Mouse (Mus musculus): ENCODE data around the gene Chka.

Chka gene

DNA sequence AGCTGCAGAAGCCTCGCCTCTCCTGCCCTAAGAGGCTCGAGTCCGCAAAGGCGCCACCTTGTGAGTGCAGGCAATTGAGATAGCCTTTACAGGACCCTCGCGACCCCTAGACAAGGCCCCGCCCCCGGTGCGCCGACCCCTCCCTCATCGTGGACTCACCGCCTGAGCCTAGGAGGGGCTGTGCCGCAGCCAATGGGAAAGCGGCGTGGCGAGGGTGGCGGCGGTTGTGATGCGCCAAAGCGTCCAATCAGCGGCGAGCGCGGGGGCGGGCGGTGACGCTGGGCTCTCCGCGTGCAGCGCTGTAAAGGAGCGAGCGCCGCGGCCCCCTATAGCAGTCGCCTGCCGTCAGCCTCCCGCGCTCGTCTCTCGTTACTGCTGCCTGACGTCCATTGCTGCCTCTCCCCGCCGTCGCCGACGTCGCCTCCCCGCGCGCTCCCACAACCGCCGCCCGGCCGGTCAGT is at the start of gene Chka:
Chka (plus strand) TSS at position 272 of the 461 bp plus-strand sequence.
- in situ Hi-C loops (cut with MboI, MseI): no loop called here

DNA sequence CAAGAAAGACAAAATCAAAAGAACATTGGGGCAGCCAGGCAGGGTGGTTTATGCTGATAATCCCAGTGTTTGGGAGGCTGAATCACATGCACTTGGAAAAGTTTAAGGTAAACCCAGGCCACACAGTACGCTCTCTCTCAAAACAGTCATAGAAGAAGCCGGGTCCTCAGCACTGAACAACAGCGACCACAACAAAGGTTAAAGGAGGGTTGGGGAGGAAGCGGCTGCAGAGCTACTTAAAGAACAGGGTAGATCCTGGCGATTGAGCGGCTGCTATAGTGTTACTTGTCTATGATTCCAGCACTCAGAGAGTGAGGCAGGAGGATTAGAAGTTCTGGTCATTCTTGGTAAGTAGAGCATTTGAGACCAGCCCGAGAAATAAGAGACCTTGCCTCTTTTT is 46.0 kb upstream of the Chka start:
- in situ Hi-C loops (cut with MboI, MseI): no loop called here

DNA sequence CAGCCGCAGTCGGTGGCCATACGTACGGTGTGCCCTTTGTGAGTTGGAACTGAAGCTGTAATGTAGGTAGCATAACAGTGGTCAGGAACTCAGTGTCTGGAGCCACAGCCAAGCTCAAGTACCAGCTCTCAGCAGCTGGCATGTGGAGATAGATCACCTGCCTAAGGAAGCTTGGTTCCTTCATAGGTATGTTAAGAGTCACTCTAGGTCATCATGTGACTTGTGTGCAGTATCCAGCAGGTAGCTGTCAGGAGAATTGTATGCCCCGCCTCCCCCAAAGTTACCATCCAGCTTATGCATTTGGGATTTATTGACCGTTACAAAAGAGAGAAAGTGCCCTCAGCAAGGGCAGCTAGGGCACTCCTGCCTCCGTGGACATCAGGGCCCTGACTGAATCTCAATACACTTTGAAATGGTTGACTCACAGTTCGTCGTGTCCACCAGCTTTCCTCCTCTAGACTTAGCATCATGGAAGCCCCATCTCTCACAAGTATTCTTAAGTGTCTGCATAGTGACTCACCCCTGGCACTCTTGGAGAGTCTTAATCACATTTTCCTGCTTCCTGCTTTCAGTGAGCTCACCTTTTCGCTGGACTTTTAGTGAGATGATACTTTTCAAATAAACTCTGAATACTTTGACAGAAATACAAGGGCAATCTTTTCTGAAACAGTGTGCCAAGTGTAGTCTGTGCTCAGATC is 40.9 kb upstream of the Chka start:
- in situ Hi-C loops (cut with MboI, MseI): no loop called here

DNA sequence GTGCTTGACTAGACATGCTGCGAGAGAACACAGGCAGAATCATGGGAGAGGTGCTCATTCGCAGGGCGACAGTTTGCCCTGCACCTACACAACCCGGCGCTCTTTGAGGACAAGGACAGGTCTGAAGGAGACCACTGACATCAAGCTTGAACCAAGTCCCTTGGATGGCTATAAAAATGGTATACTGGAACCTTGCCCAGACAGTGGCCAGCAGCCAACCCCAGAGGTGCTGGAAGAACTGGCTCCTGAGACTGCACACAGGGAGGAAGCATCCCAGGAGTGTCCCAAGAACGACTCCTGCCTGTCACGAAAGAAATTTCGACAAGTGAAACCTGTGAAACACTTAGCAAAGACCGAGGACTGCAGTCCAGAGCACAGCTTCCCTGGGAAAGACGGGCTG is 37.1 kb upstream of the Chka start:
- in situ Hi-C loops (cut with MboI, MseI): no loop called here

DNA sequence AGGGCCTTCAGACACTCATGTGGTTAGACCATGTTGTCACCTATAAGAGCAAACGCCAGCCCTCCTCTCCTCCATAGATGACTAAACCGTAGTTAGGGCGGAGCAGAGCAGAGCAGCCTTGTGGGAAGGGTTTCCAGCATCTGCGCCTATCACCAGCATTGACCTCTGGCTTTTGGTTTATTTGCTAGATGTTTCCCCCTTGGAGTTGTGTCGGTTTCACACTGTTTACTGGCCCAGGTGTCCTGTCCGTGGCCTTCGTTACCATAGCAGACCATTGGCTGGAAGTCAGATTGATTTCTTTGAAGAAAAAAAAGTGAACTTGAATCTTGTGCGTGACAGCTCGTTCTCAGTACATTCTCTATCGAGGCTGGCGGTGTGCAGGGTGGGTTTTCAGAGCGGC is 35.7 kb upstream of the Chka start:
- in situ Hi-C loops (cut with MboI, MseI): no loop called here

DNA sequence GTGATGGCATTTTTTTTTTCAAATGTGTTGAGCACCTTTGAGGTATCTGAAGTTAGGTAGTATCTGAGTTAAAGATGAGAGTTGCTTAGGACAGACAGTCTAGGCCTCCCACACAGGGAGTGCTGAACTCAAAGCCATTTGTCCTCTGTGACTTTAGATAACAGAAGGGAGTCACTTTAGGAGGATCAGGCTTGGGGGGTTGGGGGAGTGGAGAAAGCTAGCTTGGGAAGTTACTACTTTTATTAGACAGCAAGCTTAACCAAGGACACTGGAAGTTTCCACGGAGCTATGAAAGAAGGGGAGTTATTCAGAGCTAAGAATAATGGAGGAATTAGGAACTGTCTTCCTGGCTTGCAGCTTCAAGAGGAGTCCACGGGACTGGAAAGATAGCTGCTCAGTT is 32.5 kb upstream of the Chka start:
- in situ Hi-C loops (cut with MboI, MseI): no loop called here

DNA sequence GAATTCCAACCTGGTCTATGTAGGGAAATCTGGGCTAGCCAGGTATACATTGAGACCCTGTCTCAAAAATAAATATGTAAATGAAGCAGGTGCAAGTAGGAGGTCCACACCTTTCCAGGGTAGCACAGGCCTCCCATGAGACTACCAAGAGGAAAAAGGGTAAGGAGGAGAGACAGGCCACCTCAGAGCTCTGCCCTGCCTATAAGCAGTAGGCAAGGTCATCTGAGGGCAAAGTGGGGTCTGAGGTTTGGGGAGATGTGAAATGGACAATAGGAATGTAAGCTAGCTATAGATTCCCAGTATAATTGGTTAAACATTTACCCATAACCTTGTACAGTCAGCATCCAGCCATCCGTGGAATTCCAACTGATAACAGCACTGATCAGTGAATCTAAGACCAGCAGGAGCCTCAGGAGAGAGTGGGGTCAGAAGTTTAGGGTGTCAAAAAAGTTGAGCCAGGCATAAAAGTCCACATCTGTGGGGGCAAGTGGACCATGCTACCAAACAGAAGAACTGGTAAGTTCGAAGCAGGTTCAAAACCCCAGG is 31.6 kb upstream of the Chka start:
- in situ Hi-C loops (cut with MboI, MseI): no loop called here

DNA sequence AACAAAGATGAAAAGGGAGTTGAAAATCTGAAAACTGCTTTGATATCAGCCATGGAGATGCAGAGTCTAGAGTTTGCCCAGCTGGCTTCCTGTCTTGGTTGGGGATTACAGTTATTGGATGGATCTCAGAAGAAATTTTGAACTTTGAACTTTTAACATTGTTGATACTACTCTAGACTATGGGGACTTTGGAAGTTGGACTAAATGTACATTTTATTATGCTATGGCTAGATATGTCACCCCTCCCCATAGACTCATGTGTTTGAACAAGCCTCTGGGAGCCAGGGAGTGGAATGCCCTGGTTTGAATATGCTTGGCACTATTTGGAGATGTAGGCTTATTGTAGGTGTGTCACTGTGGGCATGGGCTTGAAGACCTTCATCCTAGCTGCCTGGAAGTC is 26.5 kb upstream of the Chka start:
- in situ Hi-C loops (cut with MboI, MseI): no loop called here

DNA sequence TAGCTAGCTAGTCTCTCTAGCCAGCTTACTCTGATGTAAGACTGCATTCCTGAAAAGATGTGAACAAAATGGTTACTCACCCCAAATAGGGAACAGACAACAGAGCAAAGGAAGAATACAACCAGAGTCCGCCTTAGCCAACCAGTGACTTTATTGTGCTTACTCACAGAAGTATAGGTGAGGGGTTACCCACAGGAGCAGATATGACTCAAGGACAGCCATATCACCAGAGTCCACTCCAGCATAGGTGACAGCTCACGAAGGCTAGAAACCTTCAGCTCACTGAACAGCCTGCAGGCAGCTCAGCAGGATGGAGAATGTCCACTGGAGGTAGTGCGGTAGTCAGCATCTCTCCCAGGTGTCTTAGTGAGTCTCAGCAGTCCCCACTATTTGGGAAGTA is 21.7 kb upstream of the Chka start:
- in situ Hi-C loops (cut with MboI, MseI): loop anchor here (10.0 kb wide), 1 partner anchor 175 kb away; no protein-coding TSS in a partner anchor

DNA sequence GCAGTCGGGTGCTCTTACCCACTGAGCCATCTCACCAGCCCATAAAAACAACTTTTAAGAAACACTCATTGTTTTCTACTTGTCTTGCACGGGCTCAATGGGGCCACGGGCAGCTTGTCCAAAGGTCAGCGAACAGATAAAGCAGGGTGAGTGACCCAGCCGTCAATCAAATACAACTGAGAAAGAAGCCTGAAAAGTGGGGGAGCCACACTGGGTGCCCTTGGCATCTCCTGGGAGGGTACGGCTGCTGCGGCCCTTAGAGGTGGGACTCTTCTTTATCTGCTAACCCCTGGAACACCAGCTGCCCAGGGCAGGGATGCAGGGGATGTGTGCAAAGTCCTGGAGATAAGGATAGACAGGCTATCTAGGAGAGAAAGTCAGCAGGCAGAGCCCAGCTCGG is 19.9 kb upstream of the Chka start:
- in situ Hi-C loops (cut with MboI, MseI): loop anchor here (10.0 kb wide), 1 partner anchor 177 kb away; no protein-coding TSS in a partner anchor

DNA sequence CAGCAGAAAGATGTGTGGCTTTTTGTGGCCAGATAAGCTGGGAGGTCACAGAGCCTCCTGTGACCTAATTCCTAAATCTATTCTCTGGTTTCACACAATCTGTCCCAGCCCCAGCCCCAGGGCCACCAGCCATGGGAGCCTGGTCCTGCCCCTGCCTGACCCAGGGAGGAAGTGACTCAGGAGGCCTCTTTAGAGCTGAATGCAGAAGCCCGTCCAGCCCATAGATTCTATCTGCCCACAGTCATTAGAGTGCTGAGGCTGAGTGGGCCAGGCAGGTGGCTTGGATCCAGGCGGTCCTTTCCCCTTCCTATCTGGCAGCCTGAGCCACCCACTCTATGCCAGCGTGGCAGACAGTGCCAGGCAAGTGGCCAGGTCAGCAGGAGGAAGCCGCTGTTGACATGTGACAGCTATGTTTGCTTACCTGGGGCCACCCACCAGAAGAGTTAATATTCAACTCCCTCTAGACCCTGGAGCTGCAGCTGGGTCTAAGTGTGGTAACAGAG is 18.7 kb upstream of the Chka start:
- in situ Hi-C loops (cut with MboI, MseI): loop anchor here (10.0 kb wide), 1 partner anchor 178 kb away; no protein-coding TSS in a partner anchor

DNA sequence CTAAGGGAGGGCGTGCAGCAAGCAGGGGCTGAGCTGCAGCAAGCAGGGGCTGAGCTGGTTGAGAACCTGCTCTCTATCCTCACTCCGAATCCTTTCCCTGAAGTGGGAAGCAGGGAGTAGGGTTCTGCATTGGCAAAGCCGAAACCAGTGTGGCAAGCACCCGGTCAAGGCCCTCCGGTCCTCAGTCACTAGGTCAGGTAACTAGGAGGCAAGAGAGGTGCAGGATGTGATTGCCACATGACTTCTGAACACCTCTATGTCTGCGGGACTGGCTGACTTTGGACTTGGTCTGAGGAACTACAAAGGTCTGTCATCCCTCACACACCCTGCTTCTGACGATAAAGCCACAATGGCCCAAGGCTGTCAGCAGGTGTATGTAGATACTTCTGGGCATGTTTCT is 17.3 kb upstream of the Chka start:
- in situ Hi-C loops (cut with MboI, MseI): loop anchor here (10.0 kb wide), 1 partner anchor 180 kb away; no protein-coding TSS in a partner anchor

DNA sequence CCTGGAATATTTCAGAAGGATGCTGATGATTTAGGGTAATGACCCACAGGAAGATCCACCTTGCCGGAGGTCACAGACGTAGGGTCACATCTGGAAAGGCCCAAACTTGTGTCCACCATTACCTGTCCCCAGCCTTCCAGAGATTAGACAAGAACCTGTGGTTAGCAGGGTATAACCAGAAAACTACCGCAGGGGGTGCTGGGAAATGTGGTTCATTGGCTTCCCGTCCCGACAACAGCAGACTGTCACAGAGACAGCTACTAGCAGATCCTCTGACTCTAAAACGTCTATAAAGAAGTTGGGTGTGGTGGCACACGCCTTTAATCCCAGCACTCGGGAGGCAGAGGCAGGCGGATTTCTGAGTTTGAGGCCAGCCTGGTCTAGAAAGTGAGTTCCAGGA is 14.8 kb upstream of the Chka start:
- in situ Hi-C loops (cut with MboI, MseI): loop anchor here (10.0 kb wide), 1 partner anchor 182 kb away; no protein-coding TSS in a partner anchor

DNA sequence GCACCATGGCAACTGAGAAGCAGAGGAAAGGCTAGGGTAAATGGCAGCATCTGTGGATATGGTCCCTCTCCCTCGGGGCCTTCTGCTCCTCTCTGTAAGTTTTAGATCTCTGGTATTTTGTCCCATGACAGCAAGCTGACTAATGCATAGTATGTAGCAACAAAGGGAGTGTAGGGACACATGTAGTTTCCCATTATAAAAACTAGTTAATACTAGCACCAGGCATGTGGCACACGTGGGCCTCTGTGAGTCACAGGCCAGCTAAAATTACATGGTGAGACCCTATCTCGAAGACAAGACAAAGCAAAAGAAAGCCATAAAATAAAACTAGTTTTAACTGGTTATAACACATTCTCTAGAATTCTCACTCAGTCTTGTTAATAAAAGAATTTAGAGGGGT is 12.6 kb upstream of the Chka start:
- in situ Hi-C loops (cut with MboI, MseI): loop anchor here (10.0 kb wide), 1 partner anchor 184 kb away; no protein-coding TSS in a partner anchor

DNA sequence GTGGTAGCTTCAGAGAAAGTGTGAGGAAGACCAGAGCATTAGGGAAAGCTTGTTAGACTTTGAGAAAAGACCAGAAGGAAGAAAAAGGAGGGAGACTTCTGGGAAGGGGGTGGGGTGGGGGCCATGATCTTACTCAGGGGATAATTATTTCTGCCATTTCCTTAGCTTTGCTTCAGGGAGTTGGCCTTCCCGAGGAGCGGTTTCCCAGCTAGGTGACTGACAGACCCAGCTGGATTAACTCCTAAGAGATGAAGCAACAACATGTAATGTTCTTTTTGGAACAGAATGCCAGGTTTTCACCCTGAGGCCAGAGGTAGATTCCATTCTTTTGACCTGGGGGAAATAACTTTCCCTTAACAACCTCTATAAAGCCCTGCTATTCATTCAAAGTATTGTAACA is 11.9 kb upstream of the Chka start:
- in situ Hi-C loops (cut with MboI, MseI): loop anchor here (10.0 kb wide), 1 partner anchor 185 kb away; no protein-coding TSS in a partner anchor

DNA sequence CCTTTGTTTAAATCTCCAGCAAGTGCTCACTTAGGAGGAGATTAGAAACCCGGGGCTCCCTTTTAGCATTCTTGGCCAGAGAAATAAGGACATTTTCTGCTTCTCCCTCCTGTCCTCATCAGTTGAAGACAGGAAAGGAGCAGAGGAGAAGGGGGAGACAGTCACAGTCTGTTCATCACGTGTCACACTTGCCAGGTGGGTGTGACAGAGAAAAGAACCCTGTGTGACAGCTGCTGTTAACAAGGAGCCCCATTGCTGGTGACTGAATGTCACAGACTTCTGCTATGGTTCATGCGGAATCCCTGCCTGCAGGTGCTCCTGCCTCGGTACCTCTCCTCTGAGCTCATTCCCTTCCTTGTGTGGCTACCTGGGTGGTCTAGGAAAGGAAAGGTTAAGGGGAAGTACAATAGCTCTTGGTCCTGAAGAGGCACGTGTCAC is 11.3 kb upstream of the Chka start:
- in situ Hi-C loops (cut with MboI, MseI): no loop called here

DNA sequence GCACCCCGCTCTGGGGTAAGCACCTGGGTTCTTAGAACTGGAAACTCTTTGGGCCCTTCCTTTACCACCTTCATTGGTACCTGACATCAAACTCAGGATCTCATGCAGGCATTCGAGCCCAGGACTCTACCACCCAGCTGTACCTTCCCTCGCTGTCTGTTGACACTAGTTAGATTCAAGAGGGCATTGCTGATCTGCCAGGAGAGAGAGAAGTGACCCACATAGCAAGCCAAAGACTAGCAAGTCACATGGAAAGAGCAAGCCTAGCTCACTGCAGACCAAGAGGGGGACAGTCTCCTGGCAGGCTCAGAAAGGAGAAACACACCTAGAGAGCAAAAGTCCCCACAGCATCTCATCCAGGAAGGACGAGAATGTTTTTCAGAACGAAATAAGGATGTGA is 10.9 kb upstream of the Chka start:
- in situ Hi-C loops (cut with MboI, MseI): no loop called here

DNA sequence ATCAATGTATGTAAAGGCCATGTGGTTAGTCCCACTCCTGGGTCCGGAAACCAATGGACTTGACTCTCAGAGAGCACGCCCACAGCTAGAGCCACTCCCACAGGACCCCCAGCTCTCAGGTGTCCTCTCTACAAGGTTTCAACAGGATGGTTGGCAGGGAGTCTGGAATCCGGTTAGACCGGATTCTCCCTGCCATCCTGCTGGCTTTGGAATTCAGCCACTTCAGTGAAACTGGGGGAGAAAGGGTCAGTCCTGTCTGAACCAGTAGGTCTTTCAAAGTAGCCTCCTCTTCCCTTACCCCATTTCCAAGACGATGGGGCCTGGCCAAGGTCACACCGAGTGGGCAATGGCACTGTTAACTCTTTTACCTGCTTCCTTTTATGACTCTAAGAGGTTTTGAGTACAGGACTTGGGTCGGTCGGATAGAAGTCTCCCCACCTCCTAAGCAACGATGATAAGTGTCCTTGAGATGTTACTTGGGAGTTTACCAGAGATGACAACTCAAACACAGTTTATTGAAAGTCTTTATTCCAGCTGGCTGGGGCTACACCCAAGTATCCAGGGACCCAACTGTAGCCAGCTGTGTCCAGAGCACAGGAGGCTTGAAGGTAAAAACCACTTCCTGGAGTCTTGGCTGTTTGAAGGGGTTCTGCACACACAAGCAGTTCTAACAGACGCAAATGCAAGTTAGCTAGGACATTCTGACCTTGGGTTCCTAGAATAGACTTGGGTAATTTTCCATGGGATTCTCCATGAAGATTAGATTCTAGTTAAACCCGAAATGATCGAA is 9.0 kb upstream of the Chka start:
- in situ Hi-C loops (cut with MboI, MseI): no loop called here

DNA sequence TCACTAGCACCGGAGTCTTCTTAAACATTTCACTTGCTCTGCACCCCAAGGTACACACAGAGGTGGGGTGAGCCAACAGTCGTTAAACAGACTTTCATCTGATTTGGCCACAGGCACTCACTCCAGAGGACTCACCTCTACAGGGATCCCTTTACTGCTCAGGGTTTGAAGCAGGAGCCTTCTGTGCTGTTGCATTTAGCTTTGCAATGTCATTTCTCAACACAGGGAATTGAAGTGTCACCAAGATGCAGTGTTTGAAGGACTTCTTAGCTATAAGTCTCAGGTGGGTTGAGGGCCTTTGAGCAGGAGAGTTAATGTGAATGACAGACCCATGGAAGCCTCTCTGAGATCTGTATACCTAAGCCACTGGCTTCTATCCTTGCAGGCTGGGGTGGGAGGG is 7.9 kb upstream of the Chka start:
- in situ Hi-C loops (cut with MboI, MseI): no loop called here

DNA sequence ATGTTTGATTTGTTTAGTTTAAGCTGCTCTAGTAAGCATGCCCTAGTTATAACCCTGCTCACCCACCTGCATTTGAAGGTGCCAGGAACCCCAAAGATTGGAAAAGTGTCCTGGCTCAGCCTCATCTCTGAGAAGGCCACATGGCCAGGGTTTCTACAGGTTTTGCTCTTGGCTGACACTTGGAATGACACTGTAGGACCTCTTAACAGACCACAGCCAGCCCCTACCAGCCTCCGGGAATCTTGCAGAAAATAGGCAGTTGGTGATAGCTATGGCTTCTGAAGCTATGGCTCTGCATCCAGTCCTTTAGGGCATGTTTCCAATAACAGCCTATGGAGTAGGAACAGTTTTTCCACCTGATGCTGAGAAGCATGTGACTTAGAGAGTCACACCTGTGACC is 6.7 kb upstream of the Chka start:
- in situ Hi-C loops (cut with MboI, MseI): no loop called here

DNA sequence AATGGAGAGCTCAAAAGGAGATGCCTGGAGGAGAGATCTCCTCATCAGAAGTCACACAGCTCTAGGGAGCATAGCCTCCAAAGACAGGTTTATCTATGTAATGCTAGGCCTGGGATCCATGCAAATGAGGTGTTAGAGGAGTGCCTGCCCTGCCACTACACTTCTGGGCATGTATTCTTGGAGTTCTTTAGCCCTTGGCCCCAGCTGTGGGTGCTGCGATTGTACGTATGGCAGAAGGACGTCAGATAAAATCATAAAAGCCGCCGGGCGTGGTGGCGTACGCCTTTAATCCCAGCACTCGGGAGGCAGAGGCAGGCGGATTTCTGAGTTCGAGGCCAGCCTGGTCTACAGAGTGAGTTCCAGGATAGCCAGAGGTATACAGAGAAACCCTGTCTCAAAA is 6.2 kb upstream of the Chka start:
- in situ Hi-C loops (cut with MboI, MseI): no loop called here

DNA sequence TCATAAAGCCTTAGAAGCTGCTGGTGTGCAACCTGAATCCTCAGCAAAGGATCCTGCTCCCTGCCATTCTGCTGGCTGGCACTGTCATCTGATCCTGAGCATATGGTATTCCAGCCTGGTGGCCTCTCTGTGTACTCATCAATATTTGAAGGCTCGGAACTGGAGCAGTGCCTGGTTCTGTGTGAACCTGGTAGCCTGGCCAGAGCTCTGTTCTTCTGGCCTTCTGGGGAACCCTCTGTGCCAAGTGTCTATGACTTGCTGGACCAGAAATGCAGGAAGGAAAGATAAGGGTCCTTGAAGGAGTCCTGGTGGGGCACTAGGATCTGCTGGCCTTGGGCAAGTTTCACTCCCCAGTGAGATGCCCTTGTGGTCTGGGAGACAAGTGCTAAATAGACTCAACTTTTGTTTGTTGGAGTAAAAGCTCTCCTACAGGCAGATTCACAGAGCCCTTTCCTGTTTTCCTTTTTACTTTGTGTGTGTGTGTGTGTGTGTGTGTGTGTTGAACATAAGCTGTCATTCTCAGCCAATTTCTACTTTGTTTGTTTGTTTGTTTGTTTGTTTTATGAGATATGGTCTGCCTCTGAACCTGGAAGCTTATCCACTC is 5.7 kb upstream of the Chka start:
- in situ Hi-C loops (cut with MboI, MseI): no loop called here

All from T-helper 2 cell (primary cell).